Mouse (Mus musculus): ENCODE measurements around the gene Slc6a6.

DNA sequence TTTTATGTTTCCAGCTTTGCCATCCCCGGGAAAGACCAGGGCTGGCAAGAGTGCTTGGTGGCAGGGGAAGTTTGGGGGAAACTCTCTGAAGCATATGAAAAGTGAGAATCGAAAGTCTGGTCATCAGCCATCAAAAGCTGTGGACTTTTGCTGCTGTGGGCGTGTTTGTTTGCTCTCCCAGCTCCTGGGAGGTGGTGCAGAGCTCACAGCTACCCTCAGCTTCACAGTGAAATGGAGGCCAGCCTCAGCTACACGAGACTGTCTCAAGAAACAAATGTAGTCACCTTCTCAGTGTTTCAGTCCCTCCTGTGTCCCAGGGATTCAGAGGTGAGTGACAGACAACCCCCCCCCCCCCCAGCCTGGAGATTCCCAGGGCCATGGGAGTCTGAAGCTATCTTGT, 21.8 kb downstream of the Slc6a6 start:
- TF ChIP-seq CTCF (IDR thresholded peaks at IDR 0.05; ENCODE audit: low read depth, low read length) (no peak), POLR2A (IDR thresholded peaks at IDR 0.05; ENCODE audit: insufficient read depth, low read length) (no peak), EP300 (IDR thresholded peaks at IDR 0.05; ENCODE audit: insufficient read depth, low read depth, low read length) (no peak)
